Mouse (Mus musculus) CH12.LX (cell line): ENCODE measurements around the gene Gm8439. TPM values are rescaled to one million over a fixed set of nuclear protein-coding genes. Genes with fewer than 3 reads are reported as not detected.
"Not testable (repeated sequence)": the region's sequence is repeated elsewhere in the genome, so short reads cannot be mapped to it uniquely, and the experiment has no call there.

ENCODE experiments used
- DNase-seq: peaks from one replicate; pipeline ENCODE4 v3.0.0-alpha.2; 2013; ENCODE audit errors: extremely low read depth
- H3K27ac ChIP-seq: 2 replicates; pipeline ENCODE4 v1.5.1; 2012; ENCODE audit warnings: low read depth, mild to moderate bottlenecking, control low read depth, moderate library complexity; ENCODE audit not compliant: insufficient read depth
- H3K27me3 ChIP-seq: replicated peaks from 2 replicates; pipeline ENCODE3; 2012; ENCODE audit warnings: inconsistent platforms
- H3K36me3 ChIP-seq, 2 experiments: replicated peaks in 1 of 2; 2 replicates each; pipeline versions ENCODE3 to v1.6.1; 2012; ENCODE audit warnings: inconsistent platforms in 1 of 2, low read length in 1 of 2, mild to moderate bottlenecking in 1 of 2, mixed read lengths in 1 of 2, moderate library complexity in 1 of 2; ENCODE audit not compliant: control insufficient read depth in 1 of 2, insufficient read depth in 1 of 2
- H3K4me1 ChIP-seq, 2 experiments: 2 replicates each; pipeline ENCODE4 v1.6.1; 2012; ENCODE audit warnings: inconsistent platforms in 1 of 2, moderate library complexity in 1 of 2; ENCODE audit not compliant: insufficient read depth in 2 of 2, control insufficient read depth in 1 of 2
- H3K4me2 ChIP-seq: 2 replicates; pipeline ENCODE4 v1.6.1; 2012; ENCODE audit warnings: low read depth, mild to moderate bottlenecking, control low read depth; ENCODE audit not compliant: poor library complexity, insufficient read depth, severe bottlenecking
- H3K4me3 ChIP-seq, 3 experiments: fragments of 150-350 bp in 1 of 3; sonication (generic) in 1 of 3; replicated peaks in 1 of 3; 2 replicates each; pipeline versions ENCODE3 to v1.5.1; 2011 to 2012; ENCODE audit warnings: low read depth in 2 of 3, low read length in 2 of 3, mild to moderate bottlenecking in 2 of 3, moderate library complexity in 2 of 3, control low read depth in 1 of 3, improper control_type of control experiment in 1 of 3, inconsistent platforms in 1 of 3, mixed read lengths in 1 of 3; ENCODE audit not compliant: poor library complexity in 1 of 3
- H3K79me2 ChIP-seq: replicated peaks from 2 replicates; pipeline ENCODE4 v1.6.1; 2012; ENCODE audit warnings: mild to moderate bottlenecking, moderate library complexity; ENCODE audit not compliant: control insufficient read depth, poor library complexity, insufficient read depth, severe bottlenecking; ENCODE audit errors: extremely low read depth
- H3K9ac ChIP-seq: 2 replicates; pipeline ENCODE4 v1.6.1; 2012; ENCODE audit warnings: low read depth, mild to moderate bottlenecking, control low read depth, moderate library complexity; ENCODE audit not compliant: insufficient read depth
- H3K9me3 ChIP-seq: replicated peaks from 2 replicates; pipeline ENCODE3; 2012; ENCODE audit warnings: low read length, inconsistent platforms, mixed read lengths
- BHLHE40 ChIP-seq: IDR thresholded peaks from 2 replicates; pipeline ENCODE4 v1.6.1; 2011; ENCODE audit warnings: mild to moderate bottlenecking, low read depth, low read length, improper control_type of control experiment
- CHD2 ChIP-seq: IDR thresholded peaks from 2 replicates; pipeline ENCODE4 v1.6.1; 2011; ENCODE audit warnings: low read length, improper control_type of control experiment
- CTCF ChIP-seq, 2 experiments: IDR thresholded peaks in 1 of 2; conservative IDR thresholded peaks in 1 of 2; 2 replicates each; pipeline ENCODE4 v1.5.1; 2011 to 2012; ENCODE audit warnings: low read depth in 2 of 2, low read length in 2 of 2, improper control_type of control experiment in 1 of 2, inconsistent platforms in 1 of 2, mild to moderate bottlenecking in 1 of 2, moderate library complexity in 1 of 2
- MEF2A ChIP-seq: IDR thresholded peaks from 2 replicates; pipeline ENCODE4 v1.6.1; 2014; ENCODE audit warnings: low read depth, mild to moderate bottlenecking, inconsistent platforms, low read length, improper control_type of control experiment, borderline replicate concordance
- MXI1 ChIP-seq: IDR thresholded peaks from 2 replicates; pipeline ENCODE4 v1.6.1; 2011; ENCODE audit warnings: mild to moderate bottlenecking, low read depth, low read length, improper control_type of control experiment
- POLR2A ChIP-seq: IDR thresholded peaks from 2 replicates; pipeline ENCODE4 v1.6.1; 2011; ENCODE audit warnings: low read depth, mild to moderate bottlenecking, improper control_type of control experiment, low read length
- POLR2AphosphoS2 ChIP-seq: IDR thresholded peaks from 2 replicates; pipeline ENCODE4 v1.6.1; 2011; ENCODE audit warnings: low read depth, low read length, improper control_type of control experiment
- RCOR1 ChIP-seq: conservative IDR thresholded peaks from 2 replicates; pipeline ENCODE4 v1.6.1; 2012; ENCODE audit warnings: low read depth, mild to moderate bottlenecking, inconsistent platforms, low read length, improper control_type of control experiment
- USF1 ChIP-seq: IDR thresholded peaks from 2 replicates; pipeline ENCODE4 v1.6.1; 2014; ENCODE audit warnings: low read depth, mild to moderate bottlenecking, inconsistent platforms, low read length, improper control_type of control experiment
- ZKSCAN1 ChIP-seq: IDR thresholded peaks from 2 replicates; pipeline ENCODE4 v1.6.1; 2012; ENCODE audit warnings: low read depth, inconsistent platforms, low read length, improper control_type of control experiment, borderline replicate concordance
- dilution Hi-C: fragments of 300-500 bp; cut with MboI; formaldehyde crosslinking; loops from 2 replicates; pipeline ENCODE4 v1.14.3; 2020; ENCODE audit warnings: low sequenced_read_pairs; ENCODE audit not compliant: extremely low pct_unique_long_range_greater_than_20kb, extremely low pct_ligation_motif_present
- in situ Hi-C: fragments of 300-500 bp; cut with MboI; formaldehyde crosslinking; loops from 3 replicates; pipeline ENCODE4 v1.14.3; 2019; ENCODE audit warnings: low sequenced_read_pairs, low pct_ligation_motif_present, low pct_unique_long_range_greater_than_20kb, mixed read lengths
- polyA plus RNA-seq: library from polyadenylated mRNA; unstranded; fragments of >175 nt; gene quantifications from 2 replicates; pipeline ENCODE4 v1.2.1, GENCODE M21; 2012; ENCODE audit warnings: low read depth; ENCODE audit not compliant: insufficient read length
- total RNA-seq, 2 experiments: library from RNA; depleted of rRNA; stranded (reverse); fragments of 300-350 nt in 1 of 2; fragments of >200 nt in 1 of 2; gene quantifications; 2 replicates each; pipeline ENCODE4 v1.2.3; 2012 to 2014

Gene Gm8439
- total and polyA plus RNA-seq, 3 experiments = not detected

DNA sequence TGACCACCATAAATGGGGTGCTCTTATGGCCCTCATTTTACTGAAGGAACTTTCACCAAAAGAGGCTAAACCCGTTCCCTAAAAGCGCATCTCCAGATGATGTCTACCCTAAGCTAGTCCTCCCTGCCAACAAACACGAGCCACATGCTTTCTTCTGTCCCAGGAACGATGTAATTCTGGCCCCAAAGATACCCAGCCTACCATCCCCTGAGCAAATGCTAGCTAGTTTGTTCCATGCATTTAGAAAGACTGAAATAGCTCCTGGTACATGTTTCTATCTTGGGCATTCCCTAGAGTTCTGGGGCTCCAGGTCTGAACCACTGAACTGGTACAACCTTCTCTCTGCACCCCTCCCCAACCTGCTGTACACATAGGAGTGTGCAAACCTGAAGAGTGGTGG is 2.4 kb downstream of the Gm8439 start:
- H3K9ac ChIP-seq = no peak overlapping the region
- TF ChIP-seq RCOR1 = no peak
- TF ChIP-seq CTCF (conservative IDR thresholded peaks at IDR 0.05 in 1 of 2, IDR thresholded peaks at IDR 0.05 in 1 of 2; ENCODE audit: low read depth in 2 of 2, low read length in 2 of 2) = no peak
- TF ChIP-seq ZKSCAN1 = no peak
- TF ChIP-seq POLR2A = no peak
- TF ChIP-seq POLR2AphosphoS2 = no peak
- H3K4me1 ChIP-seq = peaks cover 6 to 30% of the 10 kb centered on the region in 2 experiments
- no peak overlapping the region for H3K27ac ChIP-seq
- in situ Hi-C loops = loop anchor here (5.0 to 25.0 kb wide), 2 partner anchors 91 to 271 kb away; partner anchors contain the start of gene Rims3
- H3K4me3 ChIP-seq = no peak overlapping the region
- H3K9me3 ChIP-seq = no peaks in the 10 kb centered on the region
- H3K36me3 ChIP-seq = no peaks in the 10 kb centered on the region
- dilution Hi-C loops = no loop called here
- H3K27me3 ChIP-seq = peaks cover 21% of the 10 kb centered on the region
- no peak overlapping the region for H3K4me2 ChIP-seq
- DNase-seq = no peak
- H3K79me2 ChIP-seq = no peaks in the 10 kb centered on the region

GRCm38 (mm10) chr4:120596210-120596609 is 7.7 kb downstream of the Gm8439 start:
- H3K27me3 ChIP-seq, DNase-seq, H3K9ac ChIP-seq, H3K36me3 ChIP-seq, H3K9me3 ChIP-seq, H3K79me2 ChIP-seq, dilution Hi-C loops, H3K4me2 ChIP-seq, H3K27ac ChIP-seq, H3K4me3 ChIP-seq: not testable (repeated sequence)
- H3K4me1 ChIP-seq = peaks cover 2 to 17% of the 10 kb centered on the region in 2 experiments; a peak in 2 of 4 replicates
- in situ Hi-C loops = loop anchor here (25.0 kb wide), 1 partner anchor 266 kb away; the partner anchor contains the start of gene Rims3

DNA sequence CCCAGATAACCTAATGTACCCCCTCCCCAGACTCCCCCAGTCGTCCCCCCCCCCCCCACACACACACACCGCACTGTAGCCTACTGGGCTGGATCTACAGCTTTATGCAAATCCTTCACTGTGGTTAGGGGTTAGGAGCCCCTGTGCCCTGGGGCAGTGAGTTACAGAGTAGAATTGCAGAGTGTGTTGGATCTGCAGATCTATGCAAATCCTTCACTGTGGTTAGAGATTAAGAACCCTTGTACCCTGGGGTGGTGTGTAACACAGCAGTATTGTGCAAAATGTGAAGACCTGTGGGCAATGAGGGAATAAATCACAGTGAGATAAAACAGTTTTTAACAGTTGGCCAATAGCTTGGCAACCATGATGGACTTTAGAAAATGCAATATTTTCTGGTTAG is 10.4 kb downstream of the Gm8439 start:
- TF ChIP-seq USF1 (no peak), BHLHE40 (no peak), MEF2A (no peak), CHD2 (no peak), MXI1 (no peak)
- no peaks in the 10 kb centered on the region for H3K36me3 ChIP-seq
- in situ Hi-C loops = loop anchor here (25.0 kb wide), 1 partner anchor 263 kb away; the partner anchor contains the start of gene Rims3
- DNase-seq = peak; percentile 45
- peaks cover 2 to 36% of the 10 kb centered on the region in 2 experiments; a peak in 2 of 4 replicates for H3K4me1 ChIP-seq
- H3K4me3 ChIP-seq = no peak overlapping the region
- H3K9ac ChIP-seq = no peak overlapping the region
- dilution Hi-C loops = no loop called here
- H3K27me3 ChIP-seq = peaks cover 3% of the 10 kb centered on the region
- H3K4me2 ChIP-seq = no peak overlapping the region; the same call in 1 of the 2 replicates
- no peaks in the 10 kb centered on the region for H3K9me3 ChIP-seq
- no peaks in the 10 kb centered on the region for H3K79me2 ChIP-seq
- no peak overlapping the region for H3K27ac ChIP-seq
